In the genomic region with DNA sequence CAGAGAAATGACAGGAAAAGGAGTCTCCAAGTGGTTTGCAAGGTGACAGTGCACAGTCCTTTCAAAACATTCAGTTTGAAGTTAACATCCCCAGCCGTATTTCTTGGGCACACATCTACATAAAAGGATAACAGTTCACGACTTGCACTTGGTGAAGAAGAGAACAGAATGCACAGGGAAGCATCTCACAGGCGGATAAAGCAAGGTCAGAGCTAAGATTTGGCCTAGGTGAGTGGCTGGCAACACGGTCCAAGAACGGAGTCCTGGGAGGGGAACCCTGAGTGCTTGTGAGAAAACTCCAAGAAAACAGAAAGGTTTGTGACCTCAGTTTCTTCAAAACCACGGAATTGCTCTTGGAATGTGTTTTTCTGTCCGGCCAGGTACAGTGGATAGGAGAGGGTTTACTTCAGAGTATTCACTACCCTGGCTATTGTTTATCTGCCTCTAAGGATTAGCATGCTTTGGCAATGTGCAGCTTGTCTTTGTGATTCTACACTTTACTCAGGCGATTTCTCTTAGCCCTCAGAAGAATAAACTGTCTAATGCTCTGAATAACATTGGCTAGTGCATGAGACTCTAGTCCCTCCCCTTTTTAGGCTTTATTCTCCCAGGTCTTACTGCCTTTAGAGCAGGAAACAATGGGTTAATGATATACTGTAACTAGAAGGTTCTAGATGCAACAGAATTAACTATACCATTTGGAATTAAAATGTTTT, we compare ENCODE assay signal across 12 mouse cellular contexts.
DNase-seq lines count a peak whose midpoint lies in the region; ATAC-seq and TF ChIP-seq lines count a peak whose summit lies in the region.
"Had no signal": no experiment of that assay in that cellular context is flagged by ENCODE, and none has a peak within 500 bp of the region (broad histone marks: within the 10 kb centered on the region; RNA-seq: fewer than 3 reads in every experiment).

No protein-coding gene starts in this region.

- DNase-seq in forebrain, embryonic 10.5 days (ENCODE audit: extremely low spot score, low spot score), result no peak
- DNase-seq in forebrain, embryonic 11.5 days (ENCODE audit: low spot score), result no peak
- DNase-seq in lung, postnatal 0 days (ENCODE audit: low spot score), result no peak
- DNase-seq in lung, postnatal 14 days, result no peak
- no peak for DNase-seq in intestine, embryonic 14.5 days (ENCODE audit: low spot score)
- no peak for DNase-seq in testis, postnatal 14 days (ENCODE audit: low spot score)
- no peak for DNase-seq in thymus, postnatal 4 days
- DNase-seq: cerebellum, postnatal 25 days had no signal

- no peak overlapping the region for H3K4me2 ChIP-seq in forebrain, embryonic 11.5 days (ENCODE audit: low read depth, low read length, severe bottlenecking)
- H3K4me2 ChIP-seq in lung, postnatal 0 days (replicated peaks; ENCODE audit: low read depth, low read length), result no peak overlapping the region
- peak overlapping the region; percentile 2 for H3K4me2 ChIP-seq in intestine, embryonic 14.5 days (ENCODE audit: low read length)
- H3K4me2 ChIP-seq in stomach, embryonic 16.5 days (ENCODE audit: low read depth, low read length), result peak overlapping the region; percentile 22

- H3K4me1 ChIP-seq in forebrain, embryonic 10.5 days, result peaks cover 54% of the 10 kb centered on the region
- peaks cover 3% of the 10 kb centered on the region; the same call in 1 of the 2 replicates for H3K4me1 ChIP-seq in forebrain, embryonic 11.5 days (replicated peaks; ENCODE audit: control insufficient read depth, insufficient read depth, low read length)
- H3K4me1 ChIP-seq in lung, postnatal 0 days (ENCODE audit: insufficient read depth, low read depth, low read length), result peaks cover 17% of the 10 kb centered on the region
- H3K4me1 ChIP-seq in intestine, embryonic 14.5 days (replicated peaks; ENCODE audit: control insufficient read depth, insufficient read depth, low read length), result peaks cover 30% of the 10 kb centered on the region
- H3K4me1 ChIP-seq in stomach, embryonic 16.5 days (ENCODE audit: control insufficient read depth, insufficient read depth, low read length), result peaks cover 34% of the 10 kb centered on the region

- no peaks in the 10 kb centered on the region for H3K27me3 ChIP-seq in forebrain, embryonic 10.5 days (ENCODE audit: poor library complexity, severe bottlenecking)
- H3K27me3 ChIP-seq in forebrain, embryonic 11.5 days (ENCODE audit: control insufficient read depth, insufficient read depth, low read length), result no peaks in the 10 kb centered on the region
- no peaks in the 10 kb centered on the region for H3K27me3 ChIP-seq in lung, postnatal 0 days (replicated peaks; ENCODE audit: insufficient read depth, low read length)
- H3K27me3 ChIP-seq in intestine, embryonic 14.5 days (replicated peaks; ENCODE audit: control insufficient read depth, insufficient read depth, low read length), result no peaks in the 10 kb centered on the region
- no peaks in the 10 kb centered on the region for H3K27me3 ChIP-seq in stomach, embryonic 16.5 days (ENCODE audit: control insufficient read depth, insufficient read depth, low read length)

- no peak overlapping the region for H3K4me3 ChIP-seq in forebrain, embryonic 10.5 days
- no peak overlapping the region for H3K4me3 ChIP-seq in forebrain, embryonic 11.5 days (ENCODE audit: low read depth, low read length)
- H3K4me3 ChIP-seq in lung, postnatal 0 days (ENCODE audit: low read depth, low read length), result no peak overlapping the region
- no peak overlapping the region for H3K4me3 ChIP-seq in intestine, embryonic 14.5 days (ENCODE audit: low read depth, low read length)
- no peak overlapping the region for H3K4me3 ChIP-seq in stomach, embryonic 16.5 days (replicated peaks; ENCODE audit: low read length)
- H3K4me3 ChIP-seq: heart, embryonic 10.5 days; myocyte had no signal

- no peak for ATAC-seq in forebrain, embryonic 11.5 days (replicated peaks; ENCODE audit: low FRiP score)
- no peak for ATAC-seq in lung, postnatal 0 days
- ATAC-seq in intestine, embryonic 14.5 days (replicated peaks; ENCODE audit: low FRiP score, low TSS enrichment, low read depth), result no peak
- ATAC-seq in stomach, embryonic 16.5 days (ENCODE audit: insufficient read depth, low FRiP score), result no peak
- ATAC-seq: activated CD4-positive, CD25-positive, alpha-beta regulatory T cell, adult 4 months had no signal

- H3K36me3 ChIP-seq in forebrain, embryonic 10.5 days (replicated peaks), result no peaks in the 10 kb centered on the region
- no peaks in the 10 kb centered on the region for H3K36me3 ChIP-seq in forebrain, embryonic 11.5 days (ENCODE audit: control insufficient read depth, insufficient read depth, low read length)
- H3K36me3 ChIP-seq in lung, postnatal 0 days (ENCODE audit: insufficient read depth, low read length), result no peaks in the 10 kb centered on the region
- no peaks in the 10 kb centered on the region for H3K36me3 ChIP-seq in intestine, embryonic 14.5 days (ENCODE audit: control insufficient read depth, insufficient read depth, low read length)
- H3K36me3 ChIP-seq in stomach, embryonic 16.5 days (ENCODE audit: control insufficient read depth, insufficient read depth, low read length), result no peaks in the 10 kb centered on the region
- H3K36me3 ChIP-seq: heart, embryonic 10.5 days had no signal

- no peak overlapping the region; the same call in 1 of the 2 replicates for H3K9ac ChIP-seq in forebrain, embryonic 11.5 days (ENCODE audit: low read length)
- no peak overlapping the region for H3K9ac ChIP-seq in lung, postnatal 0 days (replicated peaks; ENCODE audit: low read depth)
- 0 out of 2 replicates have a peak overlapping the region, but pooled peaks have one; percentile 17 for H3K9ac ChIP-seq in intestine, embryonic 14.5 days (ENCODE audit: low read length)
- peak overlapping the region; percentile 24; the same call in 1 of the 2 replicates for H3K9ac ChIP-seq in stomach, embryonic 16.5 days (ENCODE audit: low read length)

- TF ChIP-seq CTCF in lung, postnatal 0 days (IDR thresholded peaks at IDR 0.05), result no peak

- no peak for TF ChIP-seq EP300 in lung, postnatal 0 days (IDR thresholded peaks at IDR 0.05)

- no peaks in the 10 kb centered on the region for H3K9me3 ChIP-seq in forebrain, embryonic 10.5 days
- no peaks in the 10 kb centered on the region for H3K9me3 ChIP-seq in forebrain, embryonic 11.5 days (ENCODE audit: control insufficient read depth, low read length)
- H3K9me3 ChIP-seq in lung, postnatal 0 days (ENCODE audit: low read length), result no peaks in the 10 kb centered on the region
- H3K9me3 ChIP-seq in intestine, embryonic 14.5 days (ENCODE audit: control insufficient read depth, low read length), result no peaks in the 10 kb centered on the region
- H3K9me3 ChIP-seq in stomach, embryonic 16.5 days (replicated peaks; ENCODE audit: control insufficient read depth, low read length), result no peaks in the 10 kb centered on the region
- H3K9me3 ChIP-seq: heart, embryonic 10.5 days had no signal

- H3K27ac ChIP-seq in forebrain, embryonic 10.5 days, result peak overlapping the region; percentile 100
- no peak overlapping the region for H3K27ac ChIP-seq in forebrain, embryonic 11.5 days (ENCODE audit: low read depth, low read length)
- H3K27ac ChIP-seq in lung, postnatal 0 days (ENCODE audit: low read length), result peak overlapping the region; percentile 99
- peak overlapping the region; percentile 100 for H3K27ac ChIP-seq in intestine, embryonic 14.5 days (ENCODE audit: low read depth)
- H3K27ac ChIP-seq in stomach, embryonic 16.5 days (ENCODE audit: low read length), result peak overlapping the region; percentile 54

- WGBS in forebrain, embryonic 10.5 days, result 71% methylated on average over 8 of the region's 8 CpGs
- 67% methylated on average over 8 of the region's 8 CpGs for WGBS in forebrain, embryonic 11.5 days
- WGBS in lung, postnatal 0 days, result 58% methylated on average over 8 of the region's 8 CpGs
- WGBS in intestine, embryonic 14.5 days, result 50% methylated on average over 8 of the region's 8 CpGs
- 53% methylated on average over 8 of the region's 8 CpGs for WGBS in stomach, embryonic 16.5 days

Comparison
In these comparisons a context has a peak if more than half of its experiments do, and no peak if none do; other contexts are left out.
1. H3K4me2 ChIP-seq: peak in intestine, embryonic 14.5 days (single experiment) and stomach, embryonic 16.5 days (single experiment); none in forebrain, embryonic 11.5 days (single experiment) and lung, postnatal 0 days (single experiment).
2. H3K9ac ChIP-seq: peak in intestine, embryonic 14.5 days (single experiment) and stomach, embryonic 16.5 days (single experiment); none in forebrain, embryonic 11.5 days (single experiment) and lung, postnatal 0 days (single experiment).